Mouse (Mus musculus) gastrocnemius, postnatal 36 days (tissue): Measurements from ENCODE around the gene Fam217b. TPM values are rescaled to one million over a fixed set of nuclear protein-coding genes. Genes with fewer than 3 reads are reported as not detected.

Source experiments
- DNase-seq, 2 experiments: peaks; one replicate each; pipeline ENCODE4 v3.0.0; 2022
- intact Hi-C: fragments of 180-260 bp; cut with DNase I; formaldehyde crosslinking; loops from one replicate; pipeline ENCODE4 v1.15.1; 2025
- total RNA-seq, 2 experiments: library from RNA; stranded (reverse); gene quantifications; 2 replicates each; pipeline ENCODE4 v1.2.3; 2021

Fam217b gene
- total RNA-seq, 2 experiments from 2014 or later: 1.9 to 2.4 TPM

DNA sequence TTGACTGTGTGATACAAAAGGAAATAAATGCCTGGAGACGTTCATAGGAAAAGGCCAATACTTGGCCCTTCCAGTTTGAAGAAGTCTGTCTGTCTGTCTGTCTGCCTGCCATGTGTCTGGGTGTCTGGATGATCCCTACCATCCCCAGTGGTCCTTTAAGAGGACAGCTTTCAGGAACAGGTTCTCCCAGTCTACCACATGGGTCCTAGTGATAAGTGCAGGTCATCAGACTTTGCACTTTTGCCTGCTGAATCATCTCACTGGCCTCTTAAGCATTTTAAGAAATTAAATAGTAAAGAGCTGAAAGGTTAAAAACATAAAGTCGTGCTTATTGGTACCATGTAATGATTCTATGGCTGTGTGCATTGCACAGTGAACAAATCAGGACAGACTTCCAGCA lies 19.2 kb downstream of the Fam217b start:
- no peak for DNase-seq
- intact Hi-C loops: no loop called here

DNA sequence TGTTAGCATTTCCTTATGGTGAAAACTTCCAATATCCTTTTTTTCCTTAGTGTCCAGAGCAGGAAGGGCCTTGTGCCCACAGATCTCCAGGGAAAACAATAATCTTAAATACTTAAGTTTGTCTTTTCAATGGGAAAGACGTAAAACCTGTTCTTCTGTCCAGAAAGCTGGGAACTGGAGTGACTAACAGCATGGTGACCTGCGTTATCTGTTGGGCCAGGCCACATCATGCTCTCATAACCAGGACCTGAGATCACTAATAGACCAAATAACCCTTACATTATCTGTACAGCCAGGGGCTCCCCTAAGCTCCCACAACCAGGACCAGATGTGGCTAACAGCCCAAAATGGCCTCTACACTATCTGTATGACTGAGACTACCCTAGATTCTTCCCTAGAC lies 19.6 kb downstream of the Fam217b start:
- intact Hi-C loops: no loop called here
- no peak for DNase-seq

DNA sequence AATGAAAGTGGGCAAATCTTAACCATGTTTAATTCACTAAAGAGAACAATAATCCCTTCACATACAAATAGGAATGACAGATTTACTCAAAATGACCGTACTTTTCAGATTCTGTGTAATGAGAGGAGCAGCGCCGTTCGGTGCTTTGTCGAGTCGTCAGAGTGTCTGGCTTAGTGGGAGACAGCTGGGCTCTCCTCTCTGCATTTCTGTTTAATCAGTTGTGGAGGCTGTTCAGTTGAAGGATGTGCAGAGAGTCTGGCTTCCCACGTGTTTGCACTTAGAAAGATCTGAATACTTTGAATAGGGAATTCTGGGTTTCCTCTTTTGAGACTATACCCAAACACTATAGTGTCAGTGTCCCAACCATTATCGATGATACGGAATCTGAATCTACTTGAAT lies 23.0 kb downstream of the Fam217b start:
- DNase-seq: no peak
- intact Hi-C loops: no loop called here

DNA sequence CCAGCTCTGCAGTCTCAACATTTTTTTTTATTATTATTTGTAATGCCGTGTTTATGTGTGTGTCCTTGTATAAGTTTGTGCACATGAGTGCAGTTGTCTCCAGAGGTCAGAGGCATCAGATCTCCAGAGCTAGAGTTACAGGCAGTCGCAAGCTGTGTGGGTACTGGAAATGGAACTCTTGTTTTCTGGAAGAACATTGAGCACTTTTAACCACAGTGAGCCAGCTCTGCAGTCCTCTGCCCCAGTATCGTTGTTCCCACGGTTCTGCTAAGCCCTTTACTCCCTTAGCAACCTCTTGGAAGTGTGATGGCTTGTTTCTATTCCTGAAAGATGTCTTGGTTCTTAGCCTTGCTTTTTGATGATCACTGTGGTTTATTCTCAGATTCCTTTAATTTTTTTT lies 35.1 kb downstream of the Fam217b start:
- intact Hi-C loops: no loop called here
- DNase-seq: no peak

DNA sequence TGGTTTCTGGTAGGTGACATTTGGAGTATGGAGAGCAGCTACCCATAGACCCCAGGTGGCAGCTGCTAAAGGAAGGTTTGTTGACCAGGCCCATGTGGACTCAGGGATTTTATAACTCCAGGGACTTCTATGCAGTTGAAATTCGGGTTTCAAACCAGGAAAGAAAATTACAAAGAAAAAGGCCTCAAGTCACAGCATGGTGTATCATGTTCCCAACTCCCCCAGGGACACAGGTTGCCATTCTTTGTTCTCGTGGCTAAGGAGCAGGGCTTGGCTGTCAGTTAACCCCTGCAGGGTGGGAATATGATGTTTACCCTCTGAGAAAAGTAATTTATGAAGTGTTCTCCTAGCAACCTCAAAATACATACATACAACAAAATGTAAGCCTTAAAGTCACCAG lies 35.9 kb downstream of the Fam217b start:
- intact Hi-C loops: no loop called here
- no peak for DNase-seq

DNA sequence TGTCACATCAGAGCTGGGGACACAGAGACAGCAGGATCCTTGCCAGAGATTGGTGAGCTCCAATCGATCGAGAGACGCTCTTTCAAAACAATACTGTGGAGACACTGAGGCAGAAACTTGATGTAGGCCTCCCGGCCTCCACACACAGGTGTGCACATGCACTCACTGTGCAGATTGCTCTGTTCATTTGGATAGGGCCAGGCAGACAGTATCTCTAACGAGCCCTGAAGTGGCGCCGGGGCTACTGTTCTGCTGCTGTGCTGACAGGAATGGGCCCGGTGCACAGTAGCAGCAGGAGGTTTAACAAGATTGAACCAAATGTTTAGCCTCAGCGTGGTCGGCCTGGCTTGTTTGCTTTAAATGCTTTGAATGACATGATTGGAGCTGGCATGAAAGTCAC lies 36.6 kb downstream of the Fam217b start:
- no peak for DNase-seq
- intact Hi-C loops: no loop called here

DNA sequence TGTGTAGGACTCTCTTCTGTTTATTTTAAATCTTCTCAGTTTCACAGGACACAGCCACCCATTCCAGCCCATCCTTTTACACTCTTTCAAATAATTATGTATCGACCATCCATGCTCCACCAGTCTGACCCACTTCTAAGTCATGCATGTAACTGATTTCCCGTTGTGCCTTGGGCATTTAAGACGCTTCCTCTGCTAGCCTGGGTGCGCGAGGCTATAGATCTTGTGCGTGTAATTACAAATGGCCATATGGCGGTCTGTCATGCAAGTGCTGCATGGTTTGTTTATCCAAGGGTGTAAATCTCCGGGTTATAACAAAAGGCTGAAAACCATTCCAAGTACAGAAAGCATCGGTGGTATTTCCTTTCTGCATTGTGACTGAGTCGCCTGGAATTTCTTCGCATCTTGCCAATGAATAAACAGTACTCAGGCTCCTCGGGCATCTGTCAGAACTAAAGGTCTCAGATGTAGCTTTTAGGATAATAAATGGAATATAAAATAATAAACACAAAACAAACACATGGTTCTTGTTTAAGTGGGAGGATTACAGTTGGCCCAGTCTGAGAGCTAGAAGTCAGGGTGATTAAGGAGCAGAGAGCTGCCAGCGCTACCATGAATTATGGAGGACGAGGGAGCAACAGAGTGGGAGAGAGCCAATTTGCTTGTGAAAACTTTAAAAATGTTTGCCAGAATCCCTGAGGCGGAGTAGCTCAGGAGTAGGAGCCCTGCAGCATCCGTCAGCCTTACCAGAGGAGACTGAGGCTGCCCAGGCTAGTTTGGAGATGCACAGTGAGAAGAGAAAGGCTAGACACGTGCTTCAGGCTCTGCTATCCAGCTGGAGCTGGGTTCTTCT lies 40.6 kb downstream of the Fam217b start:
- intact Hi-C loops: no loop called here
- DNase-seq: no peak

DNA sequence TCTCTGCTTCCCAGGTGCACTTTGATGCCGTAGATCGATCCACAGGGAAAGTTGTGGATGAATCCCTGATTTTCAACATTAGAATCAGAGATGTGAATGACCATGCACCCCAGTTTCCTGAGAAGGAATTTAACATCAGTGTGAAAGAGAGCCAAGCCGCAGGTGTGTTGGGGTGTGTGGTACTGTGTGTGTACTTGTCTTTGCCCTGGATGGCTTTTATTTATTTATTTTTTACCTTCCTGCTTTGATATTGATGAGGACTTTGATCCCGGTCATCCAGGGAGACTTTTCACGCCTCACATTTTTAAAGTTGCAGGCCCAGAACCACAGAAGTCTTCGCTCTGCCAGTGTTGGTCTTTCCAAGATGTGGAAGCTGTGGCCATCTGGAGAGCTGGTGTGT lies 43.1 kb downstream of the Fam217b start:
- intact Hi-C loops: no loop called here
- no peak for DNase-seq

DNA sequence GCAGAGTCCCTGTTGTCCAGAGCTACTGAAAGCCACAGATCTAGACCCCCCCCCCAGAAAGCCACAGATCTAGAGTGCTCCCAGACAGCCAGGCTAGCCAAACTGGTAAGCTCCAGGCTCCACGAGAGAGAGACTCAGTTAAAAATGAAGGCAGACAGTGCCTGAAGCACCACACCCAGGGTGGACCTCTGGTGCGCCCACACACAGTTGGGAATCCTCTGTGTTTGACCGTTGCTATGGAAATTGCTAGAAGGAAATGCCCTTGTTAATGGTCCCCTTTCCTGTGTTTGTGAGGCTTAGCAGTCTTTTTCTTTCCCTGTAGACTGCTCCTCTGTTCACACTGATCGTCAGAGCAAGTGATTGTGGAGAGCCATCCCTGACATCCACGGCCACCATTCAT lies 46.0 kb downstream of the Fam217b start:
- intact Hi-C loops: no loop called here
- no peak for DNase-seq

DNA sequence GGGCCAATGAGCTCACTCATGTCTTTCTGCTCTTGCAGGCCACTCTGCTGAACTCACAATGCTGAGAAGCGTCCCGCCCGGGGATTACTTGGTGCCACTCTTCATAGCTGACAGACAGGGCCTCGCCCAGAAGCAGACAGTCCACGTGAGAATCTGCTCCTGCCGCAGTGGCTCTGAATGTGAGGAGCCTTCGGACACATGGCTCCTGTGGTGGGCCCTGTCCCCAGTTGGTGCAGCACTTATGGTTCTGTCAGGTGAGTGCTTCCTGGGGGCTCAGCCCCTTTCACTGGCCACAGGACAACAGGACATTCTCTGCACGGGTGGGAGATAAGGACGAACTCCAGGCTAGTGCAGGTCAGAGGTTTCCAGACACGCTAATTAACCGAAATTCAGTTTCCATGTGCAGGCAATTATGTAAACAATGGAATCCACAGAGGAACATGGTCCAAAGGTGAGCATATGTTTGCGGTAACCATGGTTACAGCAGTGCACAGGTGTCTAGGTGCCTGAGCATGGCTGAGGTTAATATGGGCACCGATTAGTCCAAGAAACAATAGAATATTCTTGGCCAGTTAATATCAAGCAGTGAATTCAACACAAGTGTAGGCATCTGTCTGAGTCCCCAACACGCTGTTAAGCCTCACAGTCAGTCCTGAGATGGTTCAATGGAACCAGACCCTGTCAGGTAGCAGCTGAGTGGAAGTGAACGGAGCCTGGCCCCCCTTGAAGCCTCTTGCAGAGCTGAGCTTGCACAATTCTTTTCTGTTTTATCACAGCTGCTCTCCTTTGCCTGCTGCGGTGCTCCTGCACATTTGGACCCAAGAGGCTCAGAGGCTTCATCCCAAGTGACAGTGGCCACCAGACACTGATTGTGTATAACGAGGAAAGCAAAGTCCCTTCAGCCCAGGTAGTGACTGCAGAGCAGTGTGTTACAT lies 57.5 kb downstream of the Fam217b start:
- intact Hi-C loops: no loop called here
- no peak for DNase-seq

DNA sequence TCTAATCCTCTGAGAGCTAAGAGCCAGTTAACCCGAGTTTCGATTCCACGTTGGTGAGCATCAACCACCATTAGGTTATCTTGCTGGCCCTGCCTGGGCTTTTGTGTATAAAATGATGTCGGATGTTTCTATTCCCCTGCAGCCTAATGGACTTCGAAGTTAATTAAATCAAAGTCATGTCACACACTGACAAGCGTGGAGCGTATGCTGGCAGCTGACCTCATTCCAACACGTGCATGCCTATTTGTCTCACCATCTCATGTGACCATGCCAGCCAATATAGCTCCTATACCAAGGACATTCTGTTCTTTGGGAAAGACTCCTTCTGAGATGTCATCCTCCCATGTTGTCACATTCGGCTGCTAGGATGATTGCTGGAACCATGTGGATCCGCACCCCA lies 59.6 kb downstream of the Fam217b start:
- intact Hi-C loops: no loop called here
- no peak for DNase-seq

Other genes starting within 250 kb of the Fam217b start
- under 1 TPM; 0.05 to 0.18 TPM for gene Sycp2, start 6.8 kb upstream of the Fam217b start, total RNA-seq
- gene Ppp1r3d, start 52 bp upstream of the Fam217b start, total RNA-seq: 1 to 10 TPM; 2.4 to 4.9 TPM
- gene Cdh26, start 16.0 kb downstream of the Fam217b start, total RNA-seq: not detected